Mouse (Mus musculus) T-cell, adult 2 months (primary cell): ENCODE measurements around the gene Ooep.
"Not testable (repeated sequence)": the region's sequence is repeated elsewhere in the genome, so short reads cannot be mapped to it uniquely, and the experiment has no call there.

Experiments used
- DNase-seq: peaks from one replicate; pipeline ENCODE4 v3.0.0; 2022; ENCODE audit warnings: low spot score

Gene Ooep

GRCm38 (mm10) chr9:78365850-78366544 lies 12.5 kb downstream of the Ooep start:
- DNase-seq = no peak

DNA sequence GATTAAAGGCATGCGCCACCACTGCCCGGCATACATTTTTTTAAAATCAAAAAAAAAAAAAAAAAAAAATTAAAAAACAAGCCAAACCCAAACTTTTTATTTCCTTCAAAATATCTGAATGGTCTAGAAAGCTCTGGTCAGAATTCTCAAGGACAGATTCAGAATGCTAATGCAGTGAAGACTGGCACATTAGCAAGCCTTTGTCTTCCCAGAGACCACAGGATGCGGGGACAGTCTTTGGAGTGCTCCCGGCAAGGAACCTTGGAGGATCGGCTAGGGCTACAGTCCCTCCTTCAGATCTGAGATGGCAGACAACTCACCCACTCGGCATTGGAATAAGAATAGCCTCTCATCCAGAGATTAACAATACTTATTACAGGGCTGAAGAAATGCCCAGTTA lies 13.8 kb downstream of the Ooep start:
- no peak for DNase-seq

DNA sequence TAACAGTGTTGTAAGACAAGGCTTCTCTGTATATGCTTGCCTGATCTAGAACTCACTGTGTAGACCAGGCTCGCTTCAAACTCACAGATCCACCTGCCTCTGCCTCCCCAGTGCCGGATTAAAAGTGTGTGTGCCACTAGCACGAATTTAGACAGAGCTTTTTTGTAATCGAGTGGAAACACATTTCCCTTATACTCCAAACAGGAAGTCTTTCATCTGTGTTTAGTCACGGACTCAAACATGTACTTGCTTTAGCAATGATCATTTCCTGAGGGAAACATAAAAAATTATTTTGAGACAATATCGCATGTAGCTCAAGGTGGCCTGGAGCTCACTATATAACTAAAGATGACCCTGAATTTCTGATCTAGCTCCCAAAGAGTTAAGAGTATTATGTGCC lies 15.2 kb downstream of the Ooep start:
- DNase-seq = no peak

GRCm38 (mm10) chr9:78360484-78360872 lies 18.0 kb downstream of the Ooep start:
- no peak for DNase-seq

- DNase-seq = no peak
Measured at GRCm38 (mm10) chr9:78359750-78360483, 18.6 kb downstream of the Ooep start.

DNA sequence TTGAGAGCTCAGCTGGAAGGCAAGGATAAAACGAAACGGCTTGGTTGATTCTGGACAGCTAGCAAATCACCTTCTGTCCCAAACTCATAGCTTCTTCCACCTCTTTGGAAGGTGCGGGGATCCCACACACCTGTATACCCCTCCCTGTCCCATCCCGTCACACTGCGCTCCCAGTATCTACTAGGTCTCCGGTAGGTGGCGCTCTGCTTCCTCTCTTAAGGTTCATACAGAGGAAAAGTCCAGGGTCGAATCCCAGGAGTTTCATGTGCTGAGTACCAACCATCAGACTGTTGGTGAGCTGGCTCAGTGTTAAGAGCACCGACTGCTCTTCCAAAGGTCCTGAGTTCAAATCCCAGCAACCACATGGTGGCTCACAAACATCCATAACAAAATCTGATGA lies 20.5 kb downstream of the Ooep start:
- DNase-seq = peak; percentile 32

DNA sequence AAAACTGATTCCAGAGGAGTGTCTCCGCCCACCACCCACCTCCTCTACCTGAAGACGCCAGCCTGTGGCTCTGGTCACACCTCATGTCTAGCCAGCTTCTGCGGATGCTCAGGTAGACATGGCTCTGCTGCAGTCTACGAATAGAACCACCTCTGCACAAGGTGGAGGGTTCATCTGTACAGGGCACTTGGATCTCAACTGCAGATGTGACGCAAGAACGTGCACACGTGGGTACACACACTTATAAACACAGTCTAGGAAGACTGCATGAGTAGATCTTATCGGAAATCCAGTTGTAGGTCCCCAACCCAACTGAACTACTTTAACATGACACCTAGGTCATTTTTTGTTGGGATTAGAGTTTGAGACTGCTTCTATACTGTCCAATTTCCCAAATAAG lies 22.9 kb downstream of the Ooep start, which contains the start of gene Gsta2:
Gsta2 (minus strand) TSS at position 178 of the 400 bp plus-strand sequence.
- no peak for DNase-seq

DNA sequence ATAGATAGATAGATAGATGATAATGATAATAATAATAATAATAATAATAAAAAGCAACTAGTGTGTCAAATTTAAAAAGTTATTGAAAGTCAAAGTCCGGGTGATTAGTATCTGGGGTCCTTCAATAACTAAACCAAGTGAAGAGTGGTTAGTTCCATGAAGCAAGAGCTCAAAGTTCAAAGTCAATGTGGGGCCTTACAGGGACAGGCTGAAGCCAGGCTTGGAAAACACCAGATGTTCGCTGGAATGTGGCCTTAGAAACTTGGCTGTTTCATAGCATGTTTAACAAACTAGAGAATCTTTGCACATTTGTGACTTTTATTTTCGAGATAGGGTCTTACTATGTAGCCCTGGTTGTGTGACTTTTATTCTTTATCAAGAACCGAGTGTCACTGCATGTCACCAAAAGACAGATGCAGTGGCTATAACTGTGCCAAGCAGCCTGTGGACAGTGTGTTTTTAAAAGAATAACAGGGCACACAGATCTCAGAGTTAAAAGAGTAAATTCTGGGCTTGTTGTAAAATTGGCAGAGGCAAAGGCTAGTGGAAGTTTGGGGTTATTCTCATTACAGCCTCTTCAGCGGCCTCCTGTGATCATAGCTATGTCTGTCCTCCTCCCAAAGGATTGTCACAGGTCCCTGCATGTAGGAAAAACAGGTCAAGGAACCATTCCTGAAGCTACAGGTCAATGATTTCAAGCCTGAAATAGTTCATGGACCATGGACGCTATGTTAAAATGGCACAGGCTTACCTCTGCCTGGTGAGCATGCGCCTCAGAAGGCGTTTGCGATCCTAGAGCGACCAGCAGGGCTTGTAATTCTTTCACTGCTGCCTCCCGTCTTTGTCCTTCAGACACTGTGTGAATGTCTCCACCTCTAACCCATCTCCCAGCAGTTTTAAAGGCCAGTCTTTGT lies 23.6 kb downstream of the Ooep start:
- DNase-seq = no peak

DNA sequence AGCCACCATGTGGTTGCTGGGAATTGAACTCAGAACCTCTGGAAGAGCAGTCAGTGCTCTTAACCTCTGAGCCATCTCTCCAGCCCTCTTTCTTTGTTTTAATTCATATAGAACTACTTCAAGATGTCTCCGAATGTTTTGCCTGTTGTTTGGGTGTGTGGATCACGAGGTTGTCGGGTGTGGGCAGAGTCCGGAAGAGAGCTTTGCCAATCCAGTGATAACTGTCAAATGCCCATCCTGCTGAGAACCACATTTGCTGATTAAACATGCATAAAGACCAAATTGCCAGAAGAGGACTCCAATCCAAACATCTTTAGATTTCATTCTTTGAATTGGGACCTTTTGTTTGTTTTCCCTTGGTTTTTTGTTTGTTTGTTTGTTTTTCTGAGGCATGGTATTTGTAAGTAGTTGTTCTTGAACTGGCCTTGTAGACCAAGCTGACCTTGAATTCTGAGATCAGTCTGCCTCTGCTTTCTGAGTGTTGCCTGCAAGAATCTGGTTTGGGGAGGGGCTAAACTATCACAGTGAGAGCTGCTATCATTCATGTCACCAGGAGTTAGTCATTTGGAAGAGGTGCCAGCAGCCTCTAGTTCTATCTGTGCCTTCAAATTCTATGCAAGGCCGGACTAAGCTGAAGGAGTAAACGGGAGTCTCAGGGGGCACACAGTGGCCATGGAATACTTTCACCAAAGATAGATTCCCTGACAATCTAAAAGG lies 26.9 kb downstream of the Ooep start:
- DNase-seq = no peak

DNA sequence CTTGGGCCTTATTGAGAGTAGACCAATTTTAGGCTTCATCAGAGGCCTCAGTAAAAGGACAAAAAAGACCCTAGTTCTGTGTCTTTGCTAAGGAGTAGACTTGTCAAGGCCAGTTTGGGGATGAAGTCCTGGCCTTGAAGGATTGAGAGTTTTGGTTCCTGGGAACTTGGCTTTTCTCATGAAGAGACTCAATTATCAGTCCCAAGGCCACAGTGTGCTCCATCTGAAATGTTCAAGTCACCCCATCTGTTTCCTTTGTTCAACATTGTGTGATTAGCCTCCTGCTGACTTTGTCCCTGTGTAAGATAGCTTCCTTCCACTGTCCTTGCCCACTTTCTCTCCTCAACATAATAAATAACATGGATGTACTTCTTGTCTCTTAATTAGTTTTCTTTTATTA lies 28.5 kb downstream of the Ooep start:
- DNase-seq = not testable (repeated sequence)

- DNase-seq = not testable (repeated sequence)
Measured at GRCm38 (mm10) chr9:78349141-78349540, 29.4 kb downstream of the Ooep start.

- DNase-seq = not testable (repeated sequence)
Measured at GRCm38 (mm10) chr9:78348206-78349004, 30.1 kb downstream of the Ooep start.

GRCm38 (mm10) chr9:78347004-78347403 lies 31.5 kb downstream of the Ooep start:
- DNase-seq = no peak

DNA sequence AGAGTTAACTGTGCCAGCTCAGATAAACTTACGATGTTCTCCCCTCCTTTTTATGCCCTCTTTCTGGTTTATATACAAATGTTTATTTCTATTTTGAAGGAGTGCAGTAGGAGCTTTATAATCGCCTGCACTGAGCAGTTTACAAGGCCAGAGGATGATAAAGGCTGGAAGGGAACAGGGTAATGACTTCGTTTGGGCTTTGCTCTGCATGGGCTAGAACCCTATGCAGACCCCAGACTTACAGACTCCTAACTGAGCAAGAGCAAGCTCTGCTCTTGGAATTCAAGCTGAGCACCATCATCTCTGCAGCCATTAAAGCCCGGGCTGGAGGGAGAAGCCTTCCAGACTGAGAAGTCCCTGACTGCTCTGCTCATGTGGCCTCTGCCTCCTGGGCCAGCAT lies 33.3 kb downstream of the Ooep start:
- DNase-seq = not testable (repeated sequence)

GRCm38 (mm10) chr9:78343055-78343454 lies 35.5 kb downstream of the Ooep start:
- not testable (repeated sequence) for DNase-seq

GRCm38 (mm10) chr9:78342494-78342893 lies 36.0 kb downstream of the Ooep start:
- not testable (repeated sequence) for DNase-seq

- peak; percentile 19 for DNase-seq
Measured at GRCm38 (mm10) chr9:78340324-78340723, 38.2 kb downstream of the Ooep start.

- DNase-seq = not testable (repeated sequence)
Measured at GRCm38 (mm10) chr9:78337050-78337449, 41.5 kb downstream of the Ooep start.

DNA sequence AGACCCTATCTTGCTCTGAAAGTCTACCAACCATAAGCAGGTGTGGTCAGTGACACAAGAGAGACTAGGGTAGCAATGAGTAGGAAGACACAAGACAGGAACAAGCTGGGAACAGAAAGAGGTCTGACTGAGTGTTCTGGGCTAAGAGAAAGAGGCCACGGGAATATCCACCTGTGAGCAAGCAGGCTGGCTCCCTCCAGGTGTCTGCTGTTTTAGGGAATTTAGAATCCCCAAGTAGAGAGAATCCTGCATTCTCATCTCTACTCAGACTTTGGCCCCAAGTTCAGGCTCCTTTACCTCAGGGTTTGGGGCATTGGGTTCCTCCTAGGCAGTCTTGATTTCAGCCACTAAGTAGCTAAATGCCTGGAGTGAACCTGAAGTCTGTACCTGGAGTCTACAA lies 51.2 kb downstream of the Ooep start, which contains the start of gene Omt2b:
Omt2b (plus strand) TSS at position 301 of the 400 bp plus-strand sequence.
- not testable (repeated sequence) for DNase-seq
